Mouse (Mus musculus) midbrain, embryonic 14.5 days (tissue): ENCODE measurements around the gene Ect2. TPM values are rescaled to one million over a fixed set of nuclear protein-coding genes. Genes with fewer than 3 reads are reported as not detected.

Source experiments
- ATAC-seq: fragments of 200-750 bp; cut with Nextera tagmentation; 2 replicates; pipeline ENCODE4 v1.8.0; 2017; ENCODE audit warnings: moderate number of reproducible peaks, moderate library complexity; ENCODE audit not compliant: low FRiP score, low TSS enrichment
- DNase-seq: peaks from one replicate; pipeline ENCODE4 v3.0.0-alpha.2; 2015
- H3K27ac ChIP-seq: fragments of 300-500 bp; sonication (generic); replicated peaks from 2 replicates; pipeline ENCODE4 v1.5.1; 2014; ENCODE audit warnings: mild to moderate bottlenecking, low read depth, low read length, moderate library complexity
- H3K27me3 ChIP-seq: fragments of 300-500 bp; sonication (generic); 2 replicates; pipeline ENCODE4 v1.6.1; 2014; ENCODE audit warnings: low read length, control low read depth, mixed read lengths; ENCODE audit not compliant: control insufficient read depth, insufficient read depth
- H3K36me3 ChIP-seq: fragments of 300-500 bp; sonication (generic); 2 replicates; pipeline ENCODE4 v1.6.1; 2014; ENCODE audit warnings: low read length, control low read depth; ENCODE audit not compliant: control insufficient read depth, insufficient read depth
- H3K4me1 ChIP-seq: fragments of 300-500 bp; sonication (generic); 2 replicates; pipeline ENCODE4 v1.6.1; 2014; ENCODE audit warnings: mild to moderate bottlenecking, antibody characterized with exemption, low read length, control low read depth; ENCODE audit not compliant: control insufficient read depth, insufficient read depth
- H3K4me2 ChIP-seq: fragments of 300-500 bp; sonication (generic); 2 replicates; pipeline ENCODE4 v1.6.1; 2014; ENCODE audit warnings: mild to moderate bottlenecking, low read length, moderate library complexity
- H3K4me3 ChIP-seq: fragments of 300-500 bp; sonication (generic); replicated peaks from 2 replicates; pipeline ENCODE4 v1.5.1; 2014; ENCODE audit warnings: low read depth, low read length
- H3K9ac ChIP-seq: fragments of 300-500 bp; sonication (generic); replicated peaks from 2 replicates; pipeline ENCODE4 v1.6.1; 2014; ENCODE audit warnings: mild to moderate bottlenecking, low read length, moderate library complexity
- H3K9me3 ChIP-seq: fragments of 300-500 bp; sonication (generic); 2 replicates; pipeline ENCODE4 v1.6.1; 2016; ENCODE audit warnings: low read length, control low read depth, mixed read lengths; ENCODE audit not compliant: control insufficient read depth
- WGBS: fragments of 180-500 bp; shearing (Covaris S2); extraction: QIAGEN DNeasy Blood & Tissue Kit; methylation state at CpG from one replicate; pipeline ENCODE4 v1.1.7; 2014; 5-methylcytosine and 5-hydroxymethylcytosine counted together
- polyA plus RNA-seq: library from polyadenylated mRNA; unstranded; fragments of >200 nt; fragmentation: Nextera tagmentation; extraction: Ambion mirVana; gene quantifications from 2 replicates; pipeline ENCODE4 v1.2.1, GENCODE M21; 2014

Gene Ect2
- polyA plus RNA-seq, 1 experiment from 2014 or later = 16.9 TPM

DNA sequence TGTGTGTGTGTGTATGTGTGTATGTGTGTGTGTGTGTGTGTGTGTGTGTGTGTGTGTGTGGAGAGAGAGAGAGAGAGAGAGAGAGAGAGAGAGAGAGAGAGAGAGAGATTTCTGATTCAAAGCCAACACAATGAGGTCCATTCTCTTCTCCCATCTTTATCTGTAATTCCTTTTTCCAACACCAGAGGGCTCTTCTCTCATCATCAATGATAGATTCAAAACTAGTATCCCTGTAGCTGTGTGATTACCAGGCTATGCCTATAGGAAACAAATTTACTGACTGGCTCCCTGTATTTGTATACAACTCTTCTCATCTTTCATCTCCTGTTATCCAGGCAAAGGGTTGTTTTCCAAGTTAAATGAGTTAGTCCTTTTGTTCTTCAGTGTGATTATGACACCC is 86.5 kb downstream of the Ect2 start:
- no peaks in the 10 kb centered on the region for H3K36me3 ChIP-seq
- H3K4me2 ChIP-seq = no peak overlapping the region
- H3K9me3 ChIP-seq = no peaks in the 10 kb centered on the region
- no peak overlapping the region for H3K27ac ChIP-seq
- H3K4me3 ChIP-seq = no peak overlapping the region
- DNase-seq (no peak), ATAC-seq (no peak)
- H3K9ac ChIP-seq = no peak overlapping the region
- H3K27me3 ChIP-seq = no peaks in the 10 kb centered on the region
- no peaks in the 10 kb centered on the region for H3K4me1 ChIP-seq

DNA sequence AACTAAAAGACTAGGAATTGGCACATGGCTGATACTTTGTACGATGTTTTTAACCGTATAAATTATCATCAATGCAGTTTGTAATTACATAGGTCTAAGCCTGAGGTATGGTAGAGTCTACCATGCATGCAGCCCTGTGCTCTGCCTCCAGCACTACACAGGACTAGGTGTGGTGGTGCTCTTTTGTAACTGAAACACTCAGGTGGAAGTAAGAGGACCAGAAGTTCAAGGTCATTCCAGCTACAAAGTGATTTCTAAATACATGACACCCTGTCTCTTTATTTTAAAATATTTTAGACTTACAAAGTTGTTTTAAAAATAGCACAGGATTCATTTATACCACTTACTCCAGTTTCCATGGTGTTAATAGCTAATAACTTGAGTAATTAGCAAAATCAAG is 88.8 kb downstream of the Ect2 start:
- Histone ChIP-seq H3K4me2 (no peak overlapping the region), H3K4me3 (no peak overlapping the region), H3K27ac (no peak overlapping the region), H3K36me3 (no peaks in the 10 kb centered on the region), H3K9ac (no peak overlapping the region), H3K4me1 (peaks cover under 1% of the 10 kb centered on the region; the same call in 1 of the 2 replicates), H3K27me3 (no peaks in the 10 kb centered on the region), H3K9me3 (no peaks in the 10 kb centered on the region)
- 90% methylated on average over 2 of the region's 2 CpGs for WGBS
- no peak for DNase-seq
- ATAC-seq = no peak

DNA sequence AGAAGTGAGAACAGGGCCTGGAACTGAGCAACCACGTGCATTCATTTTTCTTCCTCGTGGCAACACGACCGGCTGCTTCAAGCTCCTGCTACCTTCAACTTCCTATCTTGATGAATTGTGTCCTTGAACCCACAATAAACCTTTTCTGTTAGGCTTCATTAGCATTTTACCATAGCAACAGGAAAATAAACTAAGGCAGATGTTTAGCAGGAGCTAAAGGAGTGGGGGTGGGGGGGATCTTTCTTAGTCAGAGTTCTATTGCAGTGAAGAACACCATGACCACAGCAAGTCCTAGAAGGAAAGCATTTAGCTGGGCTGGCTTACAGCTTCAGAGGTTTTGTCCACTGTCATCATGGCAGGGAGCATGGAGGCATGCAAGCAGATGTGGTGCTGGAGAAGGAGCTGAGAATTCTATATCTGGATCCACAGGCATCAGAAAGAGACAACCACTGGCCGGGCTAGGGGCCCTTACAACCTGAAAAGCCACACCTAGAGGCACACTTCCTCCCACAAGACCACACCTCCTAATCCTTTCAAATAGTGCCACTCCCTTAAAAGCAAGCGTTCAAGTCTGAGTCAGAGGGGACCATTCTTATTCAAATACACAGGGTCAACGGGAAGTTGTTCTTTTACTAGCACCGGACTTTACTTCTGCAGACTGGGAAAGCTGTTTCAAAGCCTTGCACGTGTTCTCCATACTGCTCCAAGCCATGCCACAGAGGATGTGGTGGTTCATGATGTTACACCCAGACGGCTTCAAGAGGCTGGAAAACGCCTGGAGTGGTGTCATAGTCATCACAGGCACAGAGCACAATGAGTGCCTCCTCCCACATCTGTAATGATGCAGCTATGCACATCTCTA is 90.0 kb downstream of the Ect2 start:
- no peak for DNase-seq
- peaks cover 3% of the 10 kb centered on the region; the same call in 1 of the 2 replicates for H3K4me1 ChIP-seq
- no peaks in the 10 kb centered on the region for H3K27me3 ChIP-seq
- H3K4me3 ChIP-seq = no peak overlapping the region
- H3K27ac ChIP-seq = no peak overlapping the region
- no peaks in the 10 kb centered on the region for H3K36me3 ChIP-seq
- H3K9ac ChIP-seq = no peak overlapping the region
- H3K4me2 ChIP-seq = no peak overlapping the region
- no peaks in the 10 kb centered on the region for H3K9me3 ChIP-seq
- 72% methylated on average over 11 of the region's 11 CpGs for WGBS
- ATAC-seq = no peak

DNA sequence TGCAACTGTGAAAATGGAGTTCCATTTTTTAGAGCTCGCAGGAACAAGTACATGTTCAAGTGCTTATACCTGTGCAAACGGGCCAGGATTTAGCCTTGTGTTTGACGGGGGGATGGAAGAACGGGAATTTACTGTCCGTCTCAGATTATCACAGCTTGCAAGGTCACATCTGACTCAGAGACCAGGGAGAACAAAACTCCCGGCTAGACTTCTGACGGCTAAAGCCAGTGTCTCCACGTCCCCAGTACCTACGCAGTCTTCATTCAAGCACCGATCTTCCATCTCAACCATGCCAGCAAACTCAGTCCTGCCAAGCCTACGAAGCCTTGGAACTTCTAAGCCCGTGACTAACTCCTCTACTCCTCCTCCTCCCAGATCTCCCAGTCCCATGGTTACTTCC is 93.2 kb downstream of the Ect2 start:
- no peaks in the 10 kb centered on the region for H3K27me3 ChIP-seq
- peak overlapping the region; percentile 4 for H3K27ac ChIP-seq
- H3K4me3 ChIP-seq = no peak overlapping the region
- no peak for ATAC-seq
- no peaks in the 10 kb centered on the region for H3K36me3 ChIP-seq
- no peak overlapping the region for H3K9ac ChIP-seq
- H3K4me1 ChIP-seq = peaks cover 3% of the 10 kb centered on the region; the same call in 1 of the 2 replicates
- no peak overlapping the region for H3K4me2 ChIP-seq
- no peaks in the 10 kb centered on the region for H3K9me3 ChIP-seq
- no peak for DNase-seq
- WGBS = 86% methylated on average over 12 of the region's 12 CpGs

DNA sequence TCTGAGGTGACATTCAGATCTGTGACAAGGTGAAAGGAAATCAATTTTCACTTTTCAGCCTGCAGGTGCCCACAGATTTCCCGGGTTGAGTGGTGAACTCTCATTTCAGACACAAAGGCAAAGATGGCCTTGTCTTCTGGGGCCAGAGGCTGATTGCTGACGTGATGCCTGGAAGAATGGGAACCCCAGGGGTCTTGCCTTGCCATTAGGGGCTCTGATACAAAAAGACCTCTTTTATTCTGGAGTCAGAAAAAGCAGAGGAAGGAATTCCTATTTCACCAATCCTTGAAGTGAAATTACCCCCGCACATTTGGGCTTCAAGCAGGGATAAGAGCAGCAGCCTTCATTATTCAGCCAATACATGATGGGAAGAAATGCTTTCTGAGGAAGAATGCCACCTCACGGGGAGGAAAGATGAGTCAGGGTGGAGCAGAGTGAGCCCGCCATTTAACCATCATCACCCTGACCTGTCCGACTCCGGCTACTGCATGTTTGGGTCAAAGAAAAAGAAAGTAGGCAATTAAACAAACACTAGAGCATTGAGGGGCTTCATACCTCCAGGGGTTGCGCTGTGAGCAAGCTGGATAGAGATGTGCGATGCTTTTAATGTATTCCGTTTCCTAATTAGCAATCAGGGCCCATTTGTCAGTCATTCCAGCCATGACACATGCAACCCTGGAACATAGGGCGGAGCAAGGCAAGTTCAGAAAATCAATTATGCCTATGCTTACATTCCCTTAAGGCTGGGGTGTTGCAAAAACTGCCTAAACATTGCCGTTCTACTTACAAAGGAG is 94.0 kb downstream of the Ect2 start:
- H3K4me2 ChIP-seq = no peak overlapping the region
- WGBS = 54% methylated on average over 12 of the region's 12 CpGs
- H3K4me3 ChIP-seq = no peak overlapping the region
- no peak overlapping the region for H3K9ac ChIP-seq
- H3K9me3 ChIP-seq = no peaks in the 10 kb centered on the region
- H3K36me3 ChIP-seq = no peaks in the 10 kb centered on the region
- H3K27me3 ChIP-seq = no peaks in the 10 kb centered on the region
- ATAC-seq = peak; percentile 21; the same call in 1 of the 2 replicates
- H3K27ac ChIP-seq = peak overlapping the region; percentile 4; the same call in 1 of the 2 replicates
- peaks cover 3% of the 10 kb centered on the region; the same call in 1 of the 2 replicates for H3K4me1 ChIP-seq
- peak; percentile 31 for DNase-seq

DNA sequence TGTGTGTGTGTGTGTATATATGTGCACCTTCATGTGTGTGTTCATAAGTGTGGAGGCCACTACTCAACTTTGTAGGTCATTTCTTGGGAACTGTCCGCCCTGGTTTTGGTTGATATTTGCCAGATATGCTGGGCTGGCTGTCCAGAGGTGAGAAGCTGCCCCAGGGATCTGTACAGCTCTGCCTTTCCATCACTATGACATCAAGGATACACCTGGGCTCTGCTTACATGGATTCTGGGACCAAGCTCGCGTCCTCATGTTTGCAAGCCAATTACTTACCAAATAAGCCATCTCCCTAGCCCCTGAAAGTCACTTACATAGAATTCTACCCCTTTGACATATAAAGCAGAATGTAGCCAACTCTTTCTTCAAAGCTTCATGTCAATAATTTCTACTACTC is 98.2 kb downstream of the Ect2 start:
- Histone ChIP-seq H3K9ac (no peak overlapping the region), H3K27me3 (no peaks in the 10 kb centered on the region), H3K4me3 (no peak overlapping the region), H3K27ac (no peak overlapping the region), H3K9me3 (no peaks in the 10 kb centered on the region), H3K4me2 (no peak overlapping the region), H3K4me1 (peaks cover 3% of the 10 kb centered on the region; the same call in 1 of the 2 replicates), H3K36me3 (no peaks in the 10 kb centered on the region)
- WGBS = 95% methylated on average over 3 of the region's 3 CpGs
- ATAC-seq = no peak
- no peak for DNase-seq

DNA sequence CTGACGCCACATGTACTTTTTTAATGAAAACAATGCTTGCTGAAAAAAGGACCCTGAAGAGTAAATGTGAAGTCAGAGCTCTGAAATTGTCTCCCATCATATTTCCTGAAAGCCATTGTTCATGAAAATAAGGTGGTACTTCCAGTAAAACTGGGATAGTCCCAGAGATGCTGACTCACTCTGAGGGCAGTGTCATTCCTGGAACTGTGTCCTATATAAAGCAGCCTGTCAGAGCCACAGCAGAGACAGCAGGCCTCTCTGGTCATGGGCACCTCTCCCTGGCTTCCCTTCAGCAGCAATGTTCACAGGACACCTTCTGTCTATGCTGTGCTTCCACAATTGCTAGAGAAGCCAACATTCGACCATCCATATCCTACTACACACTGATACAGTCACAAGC is 98.9 kb downstream of the Ect2 start:
- DNase-seq (no peak), ATAC-seq (no peak)
- Histone ChIP-seq H3K4me2 (no peak overlapping the region), H3K36me3 (no peaks in the 10 kb centered on the region), H3K27ac (no peak overlapping the region), H3K4me1 (peaks cover 2% of the 10 kb centered on the region; the same call in 1 of the 2 replicates), H3K4me3 (no peak overlapping the region), H3K9ac (no peak overlapping the region), H3K27me3 (no peaks in the 10 kb centered on the region), H3K9me3 (no peaks in the 10 kb centered on the region)
- 85% methylated on average over 2 of the region's 2 CpGs for WGBS
